Mouse (Mus musculus): Measurements from ENCODE around the gene Carhsp1. TPM values are rescaled to one million over a fixed set of nuclear protein-coding genes. Genes with fewer than 3 reads are reported as not detected.
A peak's percentile ranks its signal among the peaks of the same experiment; 100 is the strongest.

The Carhsp1 gene
- polyA plus RNA-seq, 1 experiment from 2014 or later, result 76.4 TPM

DNA sequence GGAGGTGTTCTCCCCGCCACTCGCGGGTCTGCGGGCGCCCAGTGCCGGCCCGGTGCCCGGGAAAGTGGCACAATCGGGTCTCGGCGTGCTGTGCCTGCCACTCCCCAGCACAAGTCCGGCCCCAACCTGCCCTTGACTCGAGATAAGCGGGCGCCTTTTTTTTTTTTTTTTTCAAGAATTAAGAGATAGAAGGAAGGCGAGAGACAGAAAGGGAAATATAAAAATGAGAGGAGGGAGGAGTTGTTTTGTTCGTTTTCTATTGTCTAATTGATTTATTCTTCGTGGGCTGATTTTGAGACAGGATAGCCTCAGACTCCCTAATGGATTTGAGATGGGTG lies 364 bp upstream of the Carhsp1 start:
- under 1% methylated on average over 18 of the region's 18 CpGs for WGBS
- Histone ChIP-seq H3K4me3 (replicated peaks; ENCODE audit: low read depth, low read length) (peak overlapping the region; percentile 66), H3K9ac (replicated peaks; ENCODE audit: low read length) (peak overlapping the region; percentile 74), H3K4me2 (ENCODE audit: low read length) (peak overlapping the region; percentile 95), H3K9me3 (ENCODE audit: control insufficient read depth, low read length) (no peaks in the 10 kb centered on the region), H3K27me3 (ENCODE audit: control insufficient read depth, insufficient read depth, low read length) (0 out of 2 replicates have a peak, but pooled peaks cover 5% of the 10 kb centered on the region), H3K4me1 (ENCODE audit: control insufficient read depth, insufficient read depth, low read length) (peaks cover 29% of the 10 kb centered on the region), H3K27ac (replicated peaks; ENCODE audit: low read depth, low read length) (0 out of 2 replicates have a peak overlapping the region, but pooled peaks have one; percentile 39), H3K36me3 (ENCODE audit: control insufficient read depth, insufficient read depth, low read length) (no peaks in the 10 kb centered on the region)
- no peak for DNase-seq
- ATAC-seq (ENCODE audit: low FRiP score, low TSS enrichment), result no peak

DNA sequence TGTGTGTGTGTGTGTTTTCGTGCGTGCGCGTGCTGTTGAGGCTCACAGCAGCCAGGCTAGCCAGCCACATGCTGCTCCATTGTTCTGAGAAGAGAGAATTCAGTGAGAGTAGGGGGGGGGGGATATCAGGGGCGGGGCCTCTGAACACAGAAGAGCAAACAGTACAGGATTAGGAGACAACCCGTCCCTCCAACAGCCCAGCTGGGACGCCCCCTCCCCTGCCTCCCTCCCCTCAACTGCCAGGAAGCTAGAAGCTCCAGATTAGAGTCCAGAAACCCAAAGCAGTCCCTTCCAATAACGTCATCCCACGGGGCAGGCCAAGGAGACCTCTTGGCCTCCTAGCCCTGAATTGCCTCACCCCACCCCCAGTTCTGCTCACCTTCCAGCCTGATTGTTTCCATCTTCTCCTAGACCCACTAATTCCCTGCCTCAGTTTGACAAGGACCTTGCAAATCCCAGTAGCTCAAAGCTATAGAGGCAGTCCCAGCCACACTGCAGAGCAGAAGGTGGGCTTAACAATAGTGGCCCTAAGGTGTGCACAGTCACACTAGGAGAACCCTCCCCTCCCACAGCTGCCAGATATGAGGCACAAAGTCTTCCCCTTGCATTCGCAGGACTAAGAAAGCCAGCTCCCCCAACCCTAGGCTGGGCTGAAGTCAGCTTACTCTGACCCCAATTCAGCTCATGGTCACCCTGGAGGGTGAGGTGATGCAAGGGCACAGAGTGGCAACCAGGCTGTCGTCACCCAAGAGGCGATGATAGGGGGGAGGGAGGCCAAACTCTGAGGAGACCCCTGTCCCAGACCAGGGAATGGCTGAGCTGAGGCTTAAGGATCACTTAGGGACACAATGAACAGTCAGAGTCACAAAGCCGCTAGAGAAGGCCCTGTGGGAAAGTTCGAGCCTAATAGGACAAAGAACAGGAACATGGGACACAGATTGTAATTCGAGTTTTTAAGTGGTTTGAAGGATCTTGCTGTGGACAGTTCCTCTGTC lies 1.6 kb downstream of the Carhsp1 start:
- Histone ChIP-seq H3K9ac (replicated peaks; ENCODE audit: low read length) (peak overlapping the region; percentile 74), H3K36me3 (ENCODE audit: control insufficient read depth, insufficient read depth, low read length) (peaks cover 5% of the 10 kb centered on the region; the same call in 1 of the 2 replicates), H3K4me1 (ENCODE audit: control insufficient read depth, insufficient read depth, low read length) (peaks cover 29% of the 10 kb centered on the region), H3K27ac (replicated peaks; ENCODE audit: low read depth, low read length) (peak overlapping the region; percentile 78), H3K27me3 (ENCODE audit: control insufficient read depth, insufficient read depth, low read length) (0 out of 2 replicates have a peak, but pooled peaks cover 5% of the 10 kb centered on the region), H3K4me2 (ENCODE audit: low read length) (peak overlapping the region; percentile 95), H3K9me3 (ENCODE audit: control insufficient read depth, low read length) (no peaks in the 10 kb centered on the region), H3K4me3 (replicated peaks; ENCODE audit: low read depth, low read length) (peak overlapping the region; percentile 66)
- WGBS, result 2% methylated on average over 15 of the region's 15 CpGs
- ATAC-seq (ENCODE audit: low FRiP score, low TSS enrichment) (peak; percentile 72), DNase-seq (peak; percentile 78)

DNA sequence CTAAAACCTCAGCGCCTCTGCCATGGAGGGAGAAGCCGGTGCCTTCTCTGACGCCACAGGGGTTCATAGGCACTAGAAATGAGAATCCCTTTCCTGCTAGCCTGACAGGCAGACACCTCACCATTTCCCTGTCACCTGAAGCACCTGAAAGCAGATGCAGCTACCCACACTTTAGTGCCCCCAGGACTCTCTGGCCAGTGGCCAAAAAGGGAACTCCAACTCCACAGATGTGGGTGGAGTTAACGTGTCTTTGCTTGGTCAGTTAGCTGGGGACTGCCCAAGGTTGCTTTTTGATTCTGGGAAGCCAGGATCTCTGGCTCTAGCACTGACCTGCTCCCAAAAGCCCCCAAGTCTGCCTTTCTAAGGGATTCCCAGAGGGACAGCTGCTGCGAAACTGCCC lies 2.5 kb downstream of the Carhsp1 start:
- Histone ChIP-seq H3K4me3 (replicated peaks; ENCODE audit: low read depth, low read length) (peak overlapping the region; percentile 66), H3K9ac (replicated peaks; ENCODE audit: low read length) (peak overlapping the region; percentile 74), H3K27me3 (ENCODE audit: control insufficient read depth, insufficient read depth, low read length) (0 out of 2 replicates have a peak, but pooled peaks cover 5% of the 10 kb centered on the region), H3K36me3 (ENCODE audit: control insufficient read depth, insufficient read depth, low read length) (peaks cover 5% of the 10 kb centered on the region; the same call in 1 of the 2 replicates), H3K9me3 (ENCODE audit: control insufficient read depth, low read length) (no peaks in the 10 kb centered on the region), H3K4me1 (ENCODE audit: control insufficient read depth, insufficient read depth, low read length) (peaks cover 29% of the 10 kb centered on the region), H3K4me2 (ENCODE audit: low read length) (peak overlapping the region; percentile 95), H3K27ac (replicated peaks; ENCODE audit: low read depth, low read length) (peak overlapping the region; percentile 78)
- DNase-seq, result peak; percentile 43
- 46% methylated on average over 5 of the region's 5 CpGs for WGBS
- no peak for ATAC-seq (ENCODE audit: low FRiP score, low TSS enrichment)

DNA sequence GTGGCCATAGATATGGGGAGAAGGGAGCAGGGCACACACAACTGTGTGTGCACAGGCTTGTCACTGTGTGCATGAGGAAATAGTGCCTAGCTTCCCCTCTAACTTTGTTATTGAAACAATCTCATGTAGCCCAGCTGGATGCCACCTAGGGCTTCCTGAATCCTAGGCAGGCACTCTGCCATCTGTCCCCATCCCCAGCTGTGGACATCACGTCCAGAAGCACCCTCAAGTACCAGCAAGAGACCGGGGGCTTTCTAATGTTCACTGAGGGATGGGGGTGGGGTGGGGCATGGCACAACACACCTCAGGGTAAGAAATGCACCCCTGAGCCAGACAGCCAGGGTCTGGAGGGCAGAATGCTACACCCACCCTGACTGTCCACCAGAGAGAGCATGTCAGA lies 3.6 kb downstream of the Carhsp1 start:
- DNase-seq (no peak), ATAC-seq (ENCODE audit: low FRiP score, low TSS enrichment) (no peak)
- peaks cover 10% of the 10 kb centered on the region for H3K36me3 ChIP-seq (ENCODE audit: control insufficient read depth, insufficient read depth, low read length)
- WGBS, result 60% methylated on average over 2 of the region's 2 CpGs
- no peak overlapping the region for H3K27ac ChIP-seq (replicated peaks; ENCODE audit: low read depth, low read length)
- H3K4me2 ChIP-seq (ENCODE audit: low read length), result peak overlapping the region; percentile 95
- H3K4me1 ChIP-seq (ENCODE audit: control insufficient read depth, insufficient read depth, low read length), result peaks cover 29% of the 10 kb centered on the region
- H3K9me3 ChIP-seq (ENCODE audit: control insufficient read depth, low read length), result no peaks in the 10 kb centered on the region
- H3K27me3 ChIP-seq (ENCODE audit: control insufficient read depth, insufficient read depth, low read length), result 0 out of 2 replicates have a peak, but pooled peaks cover 5% of the 10 kb centered on the region
- H3K4me3 ChIP-seq (replicated peaks; ENCODE audit: low read depth, low read length), result no peak overlapping the region
- no peak overlapping the region for H3K9ac ChIP-seq (replicated peaks; ENCODE audit: low read length)

DNA sequence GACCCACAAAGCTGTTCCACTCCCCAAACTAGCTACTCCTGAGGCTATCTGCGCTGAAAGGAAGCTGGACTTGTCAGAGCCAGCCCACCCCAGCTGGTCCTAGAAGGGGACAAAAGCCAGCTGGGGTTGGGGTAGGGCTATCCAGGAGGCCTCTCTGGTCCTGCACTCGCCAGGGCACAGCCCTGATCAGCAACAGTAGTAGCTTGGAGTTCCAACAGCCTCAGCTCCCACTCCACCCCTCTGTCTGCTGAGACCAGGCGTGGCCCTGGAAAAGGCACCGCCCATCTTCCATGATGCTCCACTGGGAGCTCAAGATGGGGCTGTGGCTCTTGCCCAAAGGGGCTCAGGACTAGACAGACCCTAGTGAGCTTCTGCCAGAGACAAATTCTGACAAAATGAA lies 4.1 kb downstream of the Carhsp1 start:
- DNase-seq (no peak), ATAC-seq (ENCODE audit: low FRiP score, low TSS enrichment) (no peak)
- H3K4me1 ChIP-seq (ENCODE audit: control insufficient read depth, insufficient read depth, low read length), result peaks cover 29% of the 10 kb centered on the region
- no peak overlapping the region for H3K27ac ChIP-seq (replicated peaks; ENCODE audit: low read depth, low read length)
- H3K4me2 ChIP-seq (ENCODE audit: low read length), result no peak overlapping the region; the same call in 1 of the 2 replicates
- H3K4me3 ChIP-seq (replicated peaks; ENCODE audit: low read depth, low read length), result no peak overlapping the region
- H3K36me3 ChIP-seq (ENCODE audit: control insufficient read depth, insufficient read depth, low read length), result peaks cover 16% of the 10 kb centered on the region
- H3K9me3 ChIP-seq (ENCODE audit: control insufficient read depth, low read length), result no peaks in the 10 kb centered on the region
- 0 out of 2 replicates have a peak, but pooled peaks cover under 1% of the 10 kb centered on the region for H3K27me3 ChIP-seq (ENCODE audit: control insufficient read depth, insufficient read depth, low read length)
- WGBS, result 69% methylated on average over 4 of the region's 4 CpGs
- no peak overlapping the region; the same call in 1 of the 2 replicates for H3K9ac ChIP-seq (replicated peaks; ENCODE audit: low read length)

DNA sequence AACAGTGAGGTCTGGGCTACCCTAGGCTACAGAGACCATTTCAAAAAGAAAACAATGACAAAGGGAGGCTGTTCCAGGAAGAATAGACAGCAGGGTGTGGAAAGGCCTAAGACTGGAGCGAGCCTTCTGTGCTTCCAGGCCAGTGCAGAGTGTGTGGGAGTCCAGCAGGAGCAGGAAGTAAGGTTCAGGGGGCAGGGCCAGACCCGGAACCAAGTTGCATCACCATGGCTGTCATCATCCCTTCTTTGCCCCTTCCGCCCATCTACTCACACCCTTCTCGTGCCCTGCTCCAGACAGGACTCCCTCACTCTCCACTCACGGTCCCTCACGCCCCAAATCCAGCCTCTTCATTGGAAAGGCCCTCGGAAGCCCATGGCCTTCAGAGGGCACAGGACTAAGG lies 4.7 kb downstream of the Carhsp1 start:
- WGBS, result 89% methylated on average over 7 of the region's 7 CpGs
- Histone ChIP-seq H3K4me3 (replicated peaks; ENCODE audit: low read depth, low read length) (no peak overlapping the region), H3K4me2 (ENCODE audit: low read length) (no peak overlapping the region; the same call in 1 of the 2 replicates), H3K4me1 (ENCODE audit: control insufficient read depth, insufficient read depth, low read length) (peaks cover 29% of the 10 kb centered on the region), H3K9me3 (ENCODE audit: control insufficient read depth, low read length) (no peaks in the 10 kb centered on the region), H3K27me3 (ENCODE audit: control insufficient read depth, insufficient read depth, low read length) (no peaks in the 10 kb centered on the region), H3K9ac (replicated peaks; ENCODE audit: low read length) (no peak overlapping the region; the same call in 1 of the 2 replicates), H3K36me3 (ENCODE audit: control insufficient read depth, insufficient read depth, low read length) (peaks cover 21% of the 10 kb centered on the region), H3K27ac (replicated peaks; ENCODE audit: low read depth, low read length) (no peak overlapping the region)
- ATAC-seq (ENCODE audit: low FRiP score, low TSS enrichment), result no peak
- no peak for DNase-seq

DNA sequence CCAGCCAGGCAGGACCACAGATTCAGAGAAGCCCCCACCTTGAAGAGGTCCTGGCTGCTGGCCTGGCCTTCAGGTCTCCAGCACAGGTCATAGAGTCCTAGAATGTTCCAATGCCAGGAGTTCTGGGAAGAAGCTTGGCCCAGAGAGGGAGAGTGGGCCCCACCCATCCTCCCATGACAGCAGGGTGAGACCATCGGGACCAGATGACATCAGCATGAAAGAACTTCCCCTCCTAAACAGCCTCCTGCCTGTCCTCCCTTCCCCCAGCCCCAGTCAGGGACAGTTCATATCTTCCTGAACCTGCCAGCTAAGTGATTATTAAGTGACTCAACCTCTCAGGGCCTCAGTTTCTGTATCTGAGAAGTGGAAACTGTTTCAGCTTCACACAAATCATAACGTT lies 5.5 kb downstream of the Carhsp1 start:
- no peak for ATAC-seq (ENCODE audit: low FRiP score, low TSS enrichment)
- H3K4me2 ChIP-seq (ENCODE audit: low read length), result no peak overlapping the region
- H3K36me3 ChIP-seq (ENCODE audit: control insufficient read depth, insufficient read depth, low read length), result peaks cover 29% of the 10 kb centered on the region
- no peak overlapping the region for H3K4me3 ChIP-seq (replicated peaks; ENCODE audit: low read depth, low read length)
- H3K4me1 ChIP-seq (ENCODE audit: control insufficient read depth, insufficient read depth, low read length), result peaks cover 29% of the 10 kb centered on the region
- H3K27ac ChIP-seq (replicated peaks; ENCODE audit: low read depth, low read length), result no peak overlapping the region
- no peak overlapping the region for H3K9ac ChIP-seq (replicated peaks; ENCODE audit: low read length)
- no peaks in the 10 kb centered on the region for H3K27me3 ChIP-seq (ENCODE audit: control insufficient read depth, insufficient read depth, low read length)
- no peaks in the 10 kb centered on the region for H3K9me3 ChIP-seq (ENCODE audit: control insufficient read depth, low read length)
- no peak for DNase-seq
- WGBS, result 72% methylated on average over 2 of the region's 2 CpGs

DNA sequence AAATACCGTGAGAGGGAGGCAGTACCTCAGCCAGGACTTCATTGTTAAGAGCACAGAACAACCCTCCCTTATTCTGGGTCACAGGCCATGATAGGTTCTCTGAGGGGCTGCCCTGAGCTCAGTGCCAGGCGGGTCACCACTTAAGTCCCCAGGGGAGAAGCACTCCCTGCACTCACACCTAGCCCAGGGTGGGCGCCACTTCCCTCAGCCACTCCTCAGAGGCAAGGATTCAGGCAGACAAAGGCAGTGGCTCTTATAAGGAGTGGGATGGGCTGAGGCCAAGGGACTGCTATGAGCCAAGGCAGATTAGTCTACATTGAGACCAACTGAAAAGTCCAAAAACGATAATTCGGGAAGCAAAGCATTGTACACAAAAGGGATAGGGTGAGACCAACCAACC lies 6.6 kb downstream of the Carhsp1 start:
- H3K9me3 ChIP-seq (ENCODE audit: control insufficient read depth, low read length), result no peaks in the 10 kb centered on the region
- peaks cover 40% of the 10 kb centered on the region for H3K36me3 ChIP-seq (ENCODE audit: control insufficient read depth, insufficient read depth, low read length)
- H3K9ac ChIP-seq (replicated peaks; ENCODE audit: low read length), result no peak overlapping the region
- ATAC-seq (ENCODE audit: low FRiP score, low TSS enrichment) (no peak), DNase-seq (no peak)
- no peak overlapping the region for H3K4me3 ChIP-seq (replicated peaks; ENCODE audit: low read depth, low read length)
- 83% methylated on average over 5 of the region's 5 CpGs for WGBS
- peaks cover 23% of the 10 kb centered on the region for H3K4me1 ChIP-seq (ENCODE audit: control insufficient read depth, insufficient read depth, low read length)
- no peak overlapping the region for H3K27ac ChIP-seq (replicated peaks; ENCODE audit: low read depth, low read length)
- H3K27me3 ChIP-seq (ENCODE audit: control insufficient read depth, insufficient read depth, low read length), result no peaks in the 10 kb centered on the region
- no peak overlapping the region for H3K4me2 ChIP-seq (ENCODE audit: low read length)
